Mouse (Mus musculus) cerebellum, adult (tissue): ENCODE measurements around the gene Pcyt1b.

Experiments
- ATAC-seq: cut with Nextera tagmentation; 2 replicates; pipeline ENCODE4 v1.9.2; 2017; ENCODE audit warnings: mild to moderate bottlenecking, moderate library complexity, mixed read lengths; ENCODE audit not compliant: insufficient number of reproducible peaks, low FRiP score, low TSS enrichment

Pcyt1b gene

GRCm38 (mm10) chrX:93730854-93731253 is 76.2 kb downstream of the Pcyt1b start:
- ATAC-seq = no peak

GRCm38 (mm10) chrX:93732407-93732806 is 77.7 kb downstream of the Pcyt1b start:
- no peak for ATAC-seq

- ATAC-seq = no peak
Observed at GRCm38 (mm10) chrX:93732975-93733748, 78.5 kb downstream of the Pcyt1b start.

- ATAC-seq = no peak
Observed at GRCm38 (mm10) chrX:93749165-93749564, 94.5 kb downstream of the Pcyt1b start.

- no peak for ATAC-seq
Observed at GRCm38 (mm10) chrX:93750566-93750965, 95.9 kb downstream of the Pcyt1b start.

GRCm38 (mm10) chrX:93755210-93755842 is 100.7 kb downstream of the Pcyt1b start:
- ATAC-seq = no peak

GRCm38 (mm10) chrX:93756867-93757455 is 102.3 kb downstream of the Pcyt1b start:
- ATAC-seq = no peak

- ATAC-seq = no peak
Observed at GRCm38 (mm10) chrX:93760770-93761169, 106.1 kb downstream of the Pcyt1b start.

- ATAC-seq = no peak
Observed at GRCm38 (mm10) chrX:93789562-93789961, 134.9 kb downstream of the Pcyt1b start.

- ATAC-seq = no peak
Observed at GRCm38 (mm10) chrX:93793168-93793567, 138.5 kb downstream of the Pcyt1b start.
